9 mouse cellular contexts compared by ENCODE assay signal in genomic region chr11:103773387-103774227, GRCm38 (mm10). TPM values are rescaled to one million over a fixed set of nuclear protein-coding genes. Genes with fewer than 3 reads are reported as not detected.
DNase-seq lines count a peak whose midpoint lies in the region; ATAC-seq and TF ChIP-seq lines count a peak whose summit lies in the region.
"Had no signal": no experiment of that assay in that cellular context is flagged by ENCODE, and none has a peak within 500 bp of the region (broad histone marks: within the 10 kb centered on the region; RNA-seq: fewer than 3 reads in every experiment).

Wnt3 (plus strand) TSS chr11:103774150.

- peak within 1 kb of the TSS; percentile 63 for H3K4me2 ChIP-seq in embryonic facial prominence, embryonic 14.5 days (ENCODE audit: low read depth, low read length)
- peak within 1 kb of the TSS; percentile 56 for H3K4me2 ChIP-seq in limb, embryonic 13.5 days (replicated peaks)

- no peaks in the 10 kb centered on the region for H3K9me3 ChIP-seq in heart, embryonic 10.5 days
- no peaks in the 10 kb centered on the region for H3K9me3 ChIP-seq in ES-Bruce4 (replicated peaks; ENCODE audit: control insufficient read depth, insufficient read depth, low read length, poor library complexity, severe bottlenecking)
- no peaks in the 10 kb centered on the region for H3K9me3 ChIP-seq in embryonic facial prominence, embryonic 14.5 days (ENCODE audit: control insufficient read depth, low read length)
- H3K9me3 ChIP-seq in limb, embryonic 13.5 days, result no peaks in the 10 kb centered on the region

- peaks cover 37% of the 10 kb centered on the region for H3K4me1 ChIP-seq in heart, embryonic 10.5 days
- H3K4me1 ChIP-seq in ES-Bruce4 (ENCODE audit: control insufficient read depth, insufficient read depth, low read length), result peaks cover 2% of the 10 kb centered on the region
- H3K4me1 ChIP-seq in embryonic facial prominence, embryonic 14.5 days (ENCODE audit: control insufficient read depth, insufficient read depth, low read length), result peaks cover 11% of the 10 kb centered on the region; the same call in 1 of the 2 replicates
- peaks cover 25% of the 10 kb centered on the region for H3K4me1 ChIP-seq in limb, embryonic 13.5 days
- peaks cover 5% of the 10 kb centered on the region; the same call in 1 of the 2 replicates for H3K4me1 ChIP-seq in small intestine, adult 2 months (ENCODE audit: control insufficient read depth, insufficient read depth, insufficient read length, low read length)

- H3K4me3 ChIP-seq in heart, embryonic 10.5 days, result peak within 1 kb of the TSS; percentile 55
- peak within 1 kb of the TSS; percentile 60 for H3K4me3 ChIP-seq in ES-Bruce4 (ENCODE audit: low read depth, low read length)
- peak within 1 kb of the TSS; percentile 39 for H3K4me3 ChIP-seq in embryonic facial prominence, embryonic 14.5 days (ENCODE audit: low read depth, low read length)
- peak within 1 kb of the TSS; percentile 40 for H3K4me3 ChIP-seq in limb, embryonic 13.5 days
- peak within 1 kb of the TSS; percentile 58 for H3K4me3 ChIP-seq in small intestine, adult 2 months (ENCODE audit: low read depth, low read length)

- no peak for TF ChIP-seq POLR2A in ES-Bruce4 (IDR thresholded peaks at IDR 0.05; ENCODE audit: insufficient read depth, low read length)
- TF ChIP-seq POLR2A in small intestine, adult 2 months (IDR thresholded peaks at IDR 0.05; ENCODE audit: low read depth, low read length), result no peak

- under 1% methylated on average over 60 of the region's 60 CpGs for WGBS in heart, embryonic 10.5 days
- WGBS in embryonic facial prominence, embryonic 14.5 days, result 0% methylated on average over 45 of the region's 60 CpGs
- under 1% methylated on average over 60 of the region's 60 CpGs for WGBS in limb, embryonic 13.5 days
- under 1% methylated on average over 60 of the region's 60 CpGs for WGBS in small intestine, adult 2 months

- DNase-seq in heart, embryonic 10.5 days (ENCODE audit: low spot score), result no peak
- DNase-seq in heart, adult 8-10 months (ENCODE audit: low spot score), result no peak
- peak; percentile 61 for DNase-seq in embryonic facial prominence, embryonic 14.5 days (ENCODE audit: low spot score)
- DNase-seq in ovary, postnatal 14 days (ENCODE audit: low spot score), result no peak

- H3K27me3 ChIP-seq in heart, embryonic 10.5 days (ENCODE audit: insufficient read depth, poor library complexity, severe bottlenecking), result peaks cover 100% of the 10 kb centered on the region
- peaks cover 32% of the 10 kb centered on the region for H3K27me3 ChIP-seq in ES-Bruce4 (ENCODE audit: control insufficient read depth, insufficient read depth, low read length, poor library complexity, severe bottlenecking)
- peaks cover 81% of the 10 kb centered on the region for H3K27me3 ChIP-seq in embryonic facial prominence, embryonic 14.5 days (replicated peaks; ENCODE audit: control insufficient read depth, insufficient read depth, low read length)
- H3K27me3 ChIP-seq in limb, embryonic 13.5 days, result peaks cover 94% of the 10 kb centered on the region
- peaks cover 32% of the 10 kb centered on the region for H3K27me3 ChIP-seq in small intestine, adult 2 months (ENCODE audit: control insufficient read depth, insufficient read depth, low read length)

- H3K9ac ChIP-seq in ES-Bruce4 (ENCODE audit: low read depth, poor library complexity, severe bottlenecking), result peak within 1 kb of the TSS; percentile 37
- peak within 1 kb of the TSS; percentile 19; the same call in 1 of the 2 replicates for H3K9ac ChIP-seq in embryonic facial prominence, embryonic 14.5 days (ENCODE audit: low read depth, low read length)
- H3K9ac ChIP-seq in limb, embryonic 13.5 days, result peak within 1 kb of the TSS; percentile 54

- no peak for ATAC-seq in embryonic facial prominence, embryonic 14.5 days (ENCODE audit: low read depth)
- ATAC-seq in limb, embryonic 13.5 days (ENCODE audit: low FRiP score, low read depth), result no peak
- ATAC-seq in erythroblast, adult 5-6 weeks (replicated peaks; ENCODE audit: low FRiP score, poor library complexity, severe bottlenecking), result no peak

- no peaks in the 10 kb centered on the region for H3K36me3 ChIP-seq in heart, embryonic 10.5 days
- H3K36me3 ChIP-seq in ES-Bruce4 (ENCODE audit: control insufficient read depth, insufficient read depth, low read length, poor library complexity, severe bottlenecking), result no peaks in the 10 kb centered on the region
- no peaks in the 10 kb centered on the region for H3K36me3 ChIP-seq in embryonic facial prominence, embryonic 14.5 days (ENCODE audit: control insufficient read depth, insufficient read depth, low read length)
- no peaks in the 10 kb centered on the region for H3K36me3 ChIP-seq in limb, embryonic 13.5 days
- H3K36me3 ChIP-seq in small intestine, adult 2 months (ENCODE audit: control insufficient read depth, insufficient read depth, low read length), result no peaks in the 10 kb centered on the region

- no peak within 1 kb of the TSS for H3K27ac ChIP-seq in heart, embryonic 10.5 days
- H3K27ac ChIP-seq in ES-Bruce4 (ENCODE audit: insufficient read depth, low read length), result no peak within 1 kb of the TSS
- no peak within 1 kb of the TSS for H3K27ac ChIP-seq in embryonic facial prominence, embryonic 14.5 days (replicated peaks; ENCODE audit: low read depth, low read length)
- H3K27ac ChIP-seq in limb, embryonic 13.5 days, result no peak within 1 kb of the TSS
- no peak within 1 kb of the TSS for H3K27ac ChIP-seq in small intestine, adult 2 months (ENCODE audit: insufficient read depth, low read depth, low read length)

- no peak for TF ChIP-seq EP300 in ES-Bruce4 (IDR thresholded peaks at IDR 0.05; ENCODE audit: insufficient read depth, low read depth, low read length)

- no peak for TF ChIP-seq CTCF in ES-Bruce4 (IDR thresholded peaks at IDR 0.05; ENCODE audit: low read depth, low read length)
- no peak for TF ChIP-seq CTCF in small intestine, adult 2 months (IDR thresholded peaks at IDR 0.05; ENCODE audit: extremely low read depth, insufficient read length, insufficient replicate concordance, low read depth, low read length)

RNA-seq across cellular contexts. Expression of gene Wnt3, which starts in this region (rescaled TPM):
- polyA plus RNA-seq in heart, embryonic 10.5 days (2016; fragmentation: Nextera tagmentation; extraction: Ambion mirVana), result 0.28 and 1.5 TPM in 2 replicates
- total RNA-seq in heart, adult 8-10 months (2022), result not detected
- polyA plus RNA-seq in ES-Bruce4 (2011; ENCODE audit: insufficient read depth, insufficient read length, low read depth, missing spikeins), result 10.4 and 13.6 TPM in 2 replicates
- 4.0 and 6.3 TPM in 2 replicates for polyA plus RNA-seq in embryonic facial prominence, embryonic 14.5 days (2014; fragmentation: Nextera tagmentation; extraction: Ambion mirVana)
- 12.4 and 14.1 TPM in 2 replicates for polyA plus RNA-seq in limb, embryonic 13.5 days (2015; fragmentation: Nextera tagmentation; extraction: Ambion mirVana)
- polyA plus RNA-seq in small intestine, adult 2 months (2012; rRNA removed), result 1.1 and 4.8 TPM in 2 replicates
- total RNA-seq in erythroblast, adult 5-6 weeks (2015; ENCODE audit: low replicate concordance), result not detected in 2 replicates
- total RNA-seq in erythroblast, adult 5-6 weeks (2017; ENCODE audit: low replicate concordance), result not detected in 2 replicates
- total RNA-seq: hematopoietic stem cell, adult 5-6 weeks had no signal
